Mouse (Mus musculus) bone marrow, adult 2 months (tissue): ENCODE data around the gene Scap.

Experiments used
- CTCF ChIP-seq: fragments of 200-500 bp; IDR thresholded peaks from 2 replicates; pipeline ENCODE4 v1.5.1; 2011; ENCODE audit warnings: low read length, control low read depth; ENCODE audit not compliant: control insufficient read depth, insufficient read depth
- POLR2A ChIP-seq: fragments of 200-500 bp; IDR thresholded peaks from 2 replicates; pipeline ENCODE4 v1.6.1; 2011; ENCODE audit warnings: low read depth, mild to moderate bottlenecking, control low read depth, low read length, borderline replicate concordance; ENCODE audit not compliant: control insufficient read depth

DNA sequence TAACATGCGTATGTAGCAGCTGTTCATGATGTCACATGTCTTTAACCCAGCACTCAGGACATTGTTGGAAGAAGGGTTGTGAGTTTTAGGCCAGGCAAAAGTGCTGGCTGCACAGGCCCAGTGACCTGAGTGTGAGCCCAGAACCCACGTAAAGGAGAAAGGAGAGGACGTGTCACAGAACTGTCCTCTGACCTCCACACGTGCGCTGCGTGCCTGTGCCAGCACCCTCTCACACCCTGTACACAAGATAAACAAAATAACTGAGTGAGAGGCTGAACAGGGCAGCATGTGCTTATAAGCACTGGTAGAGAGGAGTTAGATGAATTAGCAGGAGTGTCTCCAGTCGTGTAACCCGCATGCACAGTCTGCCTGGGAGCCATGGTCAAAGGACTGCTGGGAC lies 16.6 kb upstream of the Scap start:
- TF ChIP-seq POLR2A (no peak), CTCF (no peak)
